Comparison of ENCODE assay signal across 10 mouse cellular contexts in the genomic region with DNA sequence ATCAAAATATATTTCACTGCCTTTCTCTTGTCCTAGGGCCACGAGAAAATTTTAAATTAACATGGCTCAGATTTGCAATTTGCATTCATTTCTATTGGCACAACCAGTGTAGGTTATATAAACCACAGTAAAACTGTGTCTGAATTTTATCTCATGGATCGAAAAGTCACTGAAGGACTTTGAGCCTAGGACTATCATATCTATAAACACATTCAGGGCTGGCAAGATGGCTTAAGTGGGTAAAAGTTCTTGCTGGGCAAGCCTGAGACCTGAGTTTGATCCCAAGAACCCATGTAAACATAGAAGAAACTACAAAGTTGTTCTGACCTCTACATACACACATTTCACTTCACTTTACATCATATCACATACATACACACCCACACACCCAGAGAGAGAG.
"Had no signal": no experiment of that assay in that cellular context is flagged by ENCODE, and none has a peak within 500 bp of the region (broad histone marks: within the 10 kb centered on the region; RNA-seq: fewer than 3 reads in every experiment).

No protein-coding gene starts in this region.

- ATAC-seq: midbrain, embryonic 13.5 days had no signal

- H3K9ac ChIP-seq: limb, embryonic 15.5 days; lung, embryonic 15.5 days; midbrain, embryonic 13.5 days had no signal

- DNase-seq: kidney, adult 8-10 months; kidney, postnatal 25 days; lung, postnatal 14 days; right cerebral cortex, postnatal 14 days; thymus, postnatal 4 days had no signal

- H3K27me3 ChIP-seq: limb, embryonic 15.5 days; lung, embryonic 15.5 days; midbrain, embryonic 13.5 days had no signal

- H3K27ac ChIP-seq: left cerebral cortex, adult 2 months; limb, embryonic 15.5 days; lung, embryonic 15.5 days; midbrain, embryonic 13.5 days; stomach, postnatal 0 days had no signal

- H3K9me3 ChIP-seq: limb, embryonic 15.5 days; lung, embryonic 15.5 days; midbrain, embryonic 13.5 days had no signal

- H3K4me2 ChIP-seq: limb, embryonic 15.5 days; lung, embryonic 15.5 days; midbrain, embryonic 13.5 days had no signal

- H3K4me3 ChIP-seq: left cerebral cortex, adult 2 months; limb, embryonic 15.5 days; lung, embryonic 15.5 days; midbrain, embryonic 13.5 days had no signal

- H3K36me3 ChIP-seq: limb, embryonic 15.5 days; lung, embryonic 15.5 days; midbrain, embryonic 13.5 days had no signal
